Mouse (Mus musculus): ENCODE results near the gene Atp6v0e. TPM values are rescaled to one million over a fixed set of nuclear protein-coding genes. Genes with fewer than 3 reads are reported as not detected.

Gene Atp6v0e
- polyA plus RNA-seq, 1 experiment, result 354 TPM

DNA sequence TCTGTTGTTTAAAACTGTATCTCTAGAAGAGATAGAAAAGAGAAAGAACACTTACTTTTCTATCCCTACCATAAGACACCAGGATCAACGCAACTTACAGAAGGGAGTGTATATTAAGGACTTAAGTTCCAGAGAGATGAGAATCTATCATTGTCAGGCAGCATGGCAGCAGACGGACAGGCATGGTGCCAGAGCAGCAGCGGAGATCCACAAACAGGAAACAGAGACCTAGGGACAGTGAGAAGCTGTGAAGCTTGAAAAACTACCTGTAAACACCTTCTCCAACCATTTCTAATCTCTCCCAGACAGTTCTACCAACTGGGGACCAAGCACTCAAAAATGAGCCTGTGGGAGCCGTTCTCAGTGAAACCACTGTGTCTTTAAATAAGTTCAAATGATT lies 40.6 kb downstream of the Atp6v0e start:
- no peak for TF ChIP-seq CTCF (IDR thresholded peaks at IDR 0.05; ENCODE audit: borderline replicate concordance, control insufficient read depth, extremely low read depth, insufficient read depth, low read length, poor library complexity)
- no peak for TF ChIP-seq POLR2A (IDR thresholded peaks at IDR 0.05; ENCODE audit: control insufficient read depth, extremely low read depth, insufficient read depth, low read length, poor library complexity)
- Histone ChIP-seq H3K36me3 (ENCODE audit: control insufficient read depth, insufficient read depth, low read length) (peaks cover 16% of the 10 kb centered on the region), H3K4me3 (ENCODE audit: control insufficient read depth, insufficient read depth, low read length) (no peak overlapping the region), H3K27me3 (ENCODE audit: control insufficient read depth, insufficient read depth, low read length) (no peaks in the 10 kb centered on the region), H3K4me1 (replicated peaks; ENCODE audit: control insufficient read depth, insufficient read depth, low read length) (no peaks in the 10 kb centered on the region), H3K27ac (ENCODE audit: control insufficient read depth, insufficient read depth, low read length) (no peak overlapping the region)
- 93% methylated on average over 4 of the region's 4 CpGs for WGBS
- DNase-seq, result no peak

DNA sequence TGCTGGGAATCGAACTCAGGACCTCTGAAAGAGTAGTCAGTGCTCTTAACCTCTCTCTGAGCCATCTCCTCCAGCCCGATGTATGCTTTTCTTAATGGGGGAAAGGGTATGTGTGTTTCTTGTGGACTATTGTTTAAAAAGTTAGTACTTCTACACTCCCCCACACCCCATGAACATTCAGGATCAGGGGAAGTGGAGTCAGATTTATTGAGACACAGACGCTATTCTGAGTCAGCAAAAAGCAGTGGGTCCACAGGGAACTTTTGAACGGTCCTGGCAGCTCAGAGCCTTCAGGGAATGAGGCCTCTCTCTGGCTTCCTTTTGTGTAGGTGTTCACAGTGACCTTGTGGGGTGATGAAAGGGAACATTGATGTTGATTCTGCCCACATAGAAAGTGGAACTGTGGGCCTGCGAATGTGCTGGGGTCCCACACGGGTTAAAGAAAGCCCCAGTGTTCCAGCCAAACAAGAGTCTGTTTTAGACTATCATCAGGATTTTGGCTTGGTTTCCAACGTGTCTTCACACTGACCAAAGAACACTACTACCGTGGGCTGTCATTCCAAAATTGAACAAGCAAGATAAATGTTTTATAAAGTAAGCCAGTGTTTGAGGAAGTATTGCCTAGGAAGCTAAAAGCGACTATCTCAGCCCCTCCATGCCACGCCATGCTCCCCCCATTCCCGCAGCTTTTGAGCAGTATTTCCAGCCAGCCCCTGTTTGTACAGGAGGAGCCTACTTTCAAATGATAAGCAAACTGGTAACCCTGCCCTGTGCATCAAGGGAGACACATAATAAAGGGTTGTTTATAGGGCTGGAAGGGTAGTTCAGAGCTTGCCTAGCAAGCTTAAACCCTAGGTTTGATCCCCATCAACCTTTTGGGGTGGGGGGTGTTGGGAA lies 42.7 kb downstream of the Atp6v0e start:
- Histone ChIP-seq H3K4me3 (ENCODE audit: control insufficient read depth, insufficient read depth, low read length) (no peak overlapping the region), H3K27me3 (ENCODE audit: control insufficient read depth, insufficient read depth, low read length) (no peaks in the 10 kb centered on the region), H3K36me3 (ENCODE audit: control insufficient read depth, insufficient read depth, low read length) (no peaks in the 10 kb centered on the region; the same call in 1 of the 2 replicates), H3K27ac (ENCODE audit: control insufficient read depth, insufficient read depth, low read length) (no peak overlapping the region), H3K4me1 (replicated peaks; ENCODE audit: control insufficient read depth, insufficient read depth, low read length) (no peaks in the 10 kb centered on the region)
- 40% methylated on average over 11 of the region's 11 CpGs for WGBS
- no peak for DNase-seq
- TF ChIP-seq CTCF (IDR thresholded peaks at IDR 0.05; ENCODE audit: borderline replicate concordance, control insufficient read depth, extremely low read depth, insufficient read depth, low read length, poor library complexity), result no peak
- TF ChIP-seq POLR2A (IDR thresholded peaks at IDR 0.05; ENCODE audit: control insufficient read depth, extremely low read depth, insufficient read depth, low read length, poor library complexity), result no peak

DNA sequence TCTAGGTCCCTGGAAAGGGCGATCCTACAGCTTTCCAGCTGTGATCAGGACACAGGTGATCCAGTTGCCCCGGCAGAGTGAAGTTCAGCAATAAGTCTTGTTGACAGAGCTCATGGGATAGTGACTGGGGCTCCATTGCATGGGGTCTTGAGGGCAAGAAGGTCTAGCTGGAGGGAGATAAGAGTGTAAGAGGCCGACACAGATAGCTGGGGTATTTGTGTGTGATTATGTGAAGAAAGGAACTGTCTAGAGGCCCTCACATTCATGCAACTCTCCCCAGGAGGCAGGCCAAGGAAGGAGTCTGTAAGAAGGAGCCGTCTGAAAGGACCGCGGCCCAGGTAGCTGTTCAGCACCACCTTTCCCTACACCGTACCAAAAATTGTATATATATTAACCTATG lies 44.0 kb downstream of the Atp6v0e start:
- 94% methylated on average over 7 of the region's 7 CpGs for WGBS
- Histone ChIP-seq H3K4me1 (replicated peaks; ENCODE audit: control insufficient read depth, insufficient read depth, low read length) (no peaks in the 10 kb centered on the region), H3K36me3 (ENCODE audit: control insufficient read depth, insufficient read depth, low read length) (no peaks in the 10 kb centered on the region), H3K4me3 (ENCODE audit: control insufficient read depth, insufficient read depth, low read length) (no peak overlapping the region), H3K27me3 (ENCODE audit: control insufficient read depth, insufficient read depth, low read length) (no peaks in the 10 kb centered on the region), H3K27ac (ENCODE audit: control insufficient read depth, insufficient read depth, low read length) (no peak overlapping the region)
- no peak for TF ChIP-seq POLR2A (IDR thresholded peaks at IDR 0.05; ENCODE audit: control insufficient read depth, extremely low read depth, insufficient read depth, low read length, poor library complexity)
- TF ChIP-seq CTCF (IDR thresholded peaks at IDR 0.05; ENCODE audit: borderline replicate concordance, control insufficient read depth, extremely low read depth, insufficient read depth, low read length, poor library complexity), result no peak
- DNase-seq, result no peak

DNA sequence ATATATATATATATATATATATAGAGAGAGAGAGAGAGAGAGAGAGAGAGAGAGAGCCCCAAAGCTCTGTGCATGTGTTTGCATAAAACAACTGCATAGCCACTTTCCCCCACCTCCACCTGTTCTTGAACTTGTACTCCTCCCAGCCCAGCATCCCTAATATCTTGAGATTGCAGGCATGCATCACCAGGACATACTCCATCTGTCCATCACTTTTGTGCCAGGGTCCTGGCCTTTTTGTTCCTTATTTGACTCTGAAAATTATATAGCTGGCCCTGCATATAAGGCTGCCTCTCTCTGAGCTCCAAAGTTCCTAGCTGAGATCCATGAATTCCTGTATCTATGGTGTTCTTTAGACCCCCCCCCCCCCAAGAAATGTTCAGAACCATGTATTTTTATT lies 45.5 kb downstream of the Atp6v0e start:
- TF ChIP-seq CTCF (IDR thresholded peaks at IDR 0.05; ENCODE audit: borderline replicate concordance, control insufficient read depth, extremely low read depth, insufficient read depth, low read length, poor library complexity), result no peak
- no peak for TF ChIP-seq POLR2A (IDR thresholded peaks at IDR 0.05; ENCODE audit: control insufficient read depth, extremely low read depth, insufficient read depth, low read length, poor library complexity)
- no peak overlapping the region for H3K27ac ChIP-seq (ENCODE audit: control insufficient read depth, insufficient read depth, low read length)
- H3K4me3 ChIP-seq (ENCODE audit: control insufficient read depth, insufficient read depth, low read length), result no peak overlapping the region
- no peaks in the 10 kb centered on the region for H3K27me3 ChIP-seq (ENCODE audit: control insufficient read depth, insufficient read depth, low read length)
- no peaks in the 10 kb centered on the region for H3K4me1 ChIP-seq (replicated peaks; ENCODE audit: control insufficient read depth, insufficient read depth, low read length)
- H3K36me3 ChIP-seq (ENCODE audit: control insufficient read depth, insufficient read depth, low read length), result no peaks in the 10 kb centered on the region
- DNase-seq, result no peak

DNA sequence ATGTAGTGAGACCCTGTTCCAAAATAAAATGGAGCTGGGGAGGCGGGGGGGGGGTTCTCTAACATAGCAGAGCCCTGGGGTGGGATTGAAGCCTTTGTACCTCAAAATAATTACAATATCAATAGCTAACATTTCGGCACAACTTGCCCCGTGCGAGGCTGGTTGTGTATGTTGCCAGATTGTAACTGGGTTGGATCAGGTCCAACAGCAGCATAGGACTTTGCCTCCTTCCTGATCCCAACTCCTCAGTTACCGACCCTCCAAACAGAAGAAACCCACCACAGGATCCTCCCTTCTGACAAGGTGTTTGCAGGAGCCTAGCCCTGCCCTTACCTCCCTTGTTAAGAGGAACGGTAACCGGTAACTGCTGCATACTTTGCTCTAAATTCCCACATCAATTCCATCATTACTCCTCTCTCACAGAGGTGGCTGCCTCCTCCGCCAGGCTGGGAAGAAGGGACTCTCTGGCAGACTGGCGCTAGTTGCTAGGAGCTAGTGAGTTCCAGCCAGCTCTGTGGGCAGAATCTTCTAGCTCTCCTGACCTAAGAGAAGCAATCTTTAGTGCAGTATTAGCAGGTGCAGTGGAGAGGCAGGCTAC lies 46.1 kb downstream of the Atp6v0e start:
- TF ChIP-seq CTCF (IDR thresholded peaks at IDR 0.05; ENCODE audit: borderline replicate concordance, control insufficient read depth, extremely low read depth, insufficient read depth, low read length, poor library complexity), result no peak
- TF ChIP-seq POLR2A (IDR thresholded peaks at IDR 0.05; ENCODE audit: control insufficient read depth, extremely low read depth, insufficient read depth, low read length, poor library complexity), result no peak

DNA sequence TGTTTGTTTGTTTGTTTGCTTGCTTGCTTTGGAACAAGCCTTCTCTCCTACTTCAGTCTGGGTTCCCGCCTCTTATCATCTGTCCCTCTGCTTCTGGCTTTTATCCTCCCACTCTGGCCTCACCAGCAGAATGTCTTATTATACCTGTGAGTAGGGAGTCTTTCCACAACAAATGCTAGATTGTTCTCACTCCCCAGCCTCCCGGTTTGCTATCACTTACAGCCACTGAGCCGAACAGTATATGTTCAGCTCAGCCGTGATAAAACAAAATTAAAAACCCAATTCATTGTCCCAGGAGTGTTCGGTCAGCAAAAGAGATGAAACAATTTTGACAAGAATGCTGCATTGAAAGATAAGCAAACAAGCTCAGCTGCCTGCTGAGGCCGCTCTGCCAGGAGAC lies 47.0 kb downstream of the Atp6v0e start:
- TF ChIP-seq CTCF (IDR thresholded peaks at IDR 0.05; ENCODE audit: borderline replicate concordance, control insufficient read depth, extremely low read depth, insufficient read depth, low read length, poor library complexity) (no peak), POLR2A (IDR thresholded peaks at IDR 0.05; ENCODE audit: control insufficient read depth, extremely low read depth, insufficient read depth, low read length, poor library complexity) (no peak)
- Histone ChIP-seq H3K4me3 (ENCODE audit: control insufficient read depth, insufficient read depth, low read length) (no peak overlapping the region), H3K36me3 (ENCODE audit: control insufficient read depth, insufficient read depth, low read length) (no peaks in the 10 kb centered on the region), H3K27me3 (ENCODE audit: control insufficient read depth, insufficient read depth, low read length) (no peaks in the 10 kb centered on the region), H3K27ac (ENCODE audit: control insufficient read depth, insufficient read depth, low read length) (no peak overlapping the region), H3K4me1 (replicated peaks; ENCODE audit: control insufficient read depth, insufficient read depth, low read length) (no peaks in the 10 kb centered on the region)
- DNase-seq, result no peak
- WGBS, result 82% methylated on average over 6 of the region's 6 CpGs

More for the DNA sequence above, 46.1 kb downstream of the Atp6v0e start:
- H3K36me3 ChIP-seq (ENCODE audit: control insufficient read depth, insufficient read depth, low read length), result no peaks in the 10 kb centered on the region
- no peaks in the 10 kb centered on the region for H3K4me1 ChIP-seq (replicated peaks; ENCODE audit: control insufficient read depth, insufficient read depth, low read length)
- no peak for DNase-seq
- no peak overlapping the region for H3K4me3 ChIP-seq (ENCODE audit: control insufficient read depth, insufficient read depth, low read length)
- H3K27ac ChIP-seq (ENCODE audit: control insufficient read depth, insufficient read depth, low read length), result no peak overlapping the region
- no peaks in the 10 kb centered on the region for H3K27me3 ChIP-seq (ENCODE audit: control insufficient read depth, insufficient read depth, low read length)
- 85% methylated on average over 9 of the region's 9 CpGs for WGBS
